Mouse (Mus musculus) layer of hippocampus, adult 9-11 months (tissue): ENCODE data around the gene Cdk15.
A peak's percentile ranks its signal among the peaks of the same experiment; 100 is the strongest.

Experiments used
- DNase-seq: peaks from one replicate; pipeline ENCODE4 v3.0.0; 2022

Gene Cdk15

DNA sequence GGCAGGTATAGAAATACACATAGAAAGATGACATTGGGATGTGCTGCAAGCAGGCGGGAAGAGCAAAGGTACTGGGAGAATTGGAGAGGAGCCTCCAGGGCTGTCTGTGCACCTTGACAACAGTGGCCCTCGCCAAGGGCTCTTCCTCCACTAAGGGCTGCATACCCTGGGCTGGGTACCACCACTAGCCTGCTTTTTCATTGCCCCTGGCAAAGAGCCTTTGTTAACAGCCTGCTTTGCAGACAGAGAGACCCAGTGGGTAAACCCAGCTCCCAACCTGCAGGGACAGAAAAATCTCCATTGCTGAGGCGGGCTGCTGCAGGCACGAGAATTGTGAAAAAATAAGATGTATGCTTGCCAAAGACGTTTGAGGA, 76.7 kb downstream of the Cdk15 start:
- no peak for DNase-seq

DNA sequence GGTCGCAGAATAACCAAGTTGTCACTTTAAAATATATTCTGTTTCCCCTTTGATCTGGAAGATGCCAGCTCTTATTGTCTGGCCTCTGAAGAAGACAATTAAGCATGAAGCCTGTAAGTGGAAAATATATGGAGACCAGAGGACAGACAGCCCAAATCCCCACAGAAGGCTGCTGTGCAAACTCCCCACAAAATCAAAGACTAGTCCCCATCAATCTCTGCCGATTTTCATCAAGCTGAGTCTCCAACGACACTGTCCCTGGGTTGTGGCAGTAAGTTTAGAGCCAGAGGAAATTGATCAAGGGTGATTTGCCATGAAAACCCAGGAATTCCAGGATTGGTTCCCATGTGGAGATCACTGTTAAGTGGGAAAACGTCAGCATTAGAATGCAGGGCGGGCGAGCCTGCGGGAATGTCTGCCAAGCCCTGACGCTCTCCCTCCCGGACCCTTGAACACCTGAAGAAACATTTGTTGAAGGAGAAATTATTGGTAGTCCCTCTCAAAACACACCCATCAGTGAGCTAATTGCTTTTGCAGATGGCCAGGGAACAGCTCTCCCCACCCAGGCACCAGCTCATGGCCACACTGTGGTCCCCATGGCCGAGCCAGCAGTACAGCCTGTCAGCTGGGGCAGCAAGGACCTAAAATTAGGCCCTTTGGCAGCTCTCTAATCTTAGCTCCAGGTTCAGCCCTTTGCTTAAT, 77.3 kb downstream of the Cdk15 start:
- no peak for DNase-seq

DNA sequence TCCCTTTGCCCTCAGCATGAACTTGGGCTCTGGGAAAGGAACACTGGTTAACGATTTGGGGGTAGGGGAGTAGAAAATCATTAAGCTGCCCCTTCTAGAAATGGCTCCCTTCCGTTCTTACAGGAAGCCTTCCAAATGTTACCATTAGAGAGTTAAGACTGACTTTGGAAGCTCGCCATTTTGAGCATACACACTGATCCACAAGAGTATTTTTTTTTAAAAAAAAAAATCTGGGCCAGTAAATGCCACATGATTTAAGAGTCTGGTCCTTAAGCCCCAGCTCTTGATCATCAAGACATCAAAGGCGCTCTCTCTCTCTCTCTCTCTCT, 77.8 kb downstream of the Cdk15 start:
- DNase-seq: no peak

DNA sequence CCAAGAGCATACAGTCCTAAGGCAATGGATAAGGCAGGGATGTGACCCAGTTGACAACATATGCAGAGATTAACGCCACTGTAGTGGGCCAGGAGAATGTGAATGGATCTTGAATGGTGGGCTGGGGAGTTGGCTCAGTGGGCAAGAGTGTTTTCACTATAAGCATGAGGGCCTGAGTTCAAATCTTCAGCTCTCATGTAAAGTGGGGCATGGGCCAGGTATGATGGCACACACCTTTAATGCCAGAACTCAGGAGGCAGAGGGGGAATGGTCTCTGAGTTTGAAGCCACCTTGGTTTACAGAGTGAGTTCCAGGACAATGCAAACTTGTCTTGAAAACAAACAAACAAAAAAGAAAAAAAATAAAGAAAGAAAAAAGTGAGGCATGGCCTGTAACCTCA, 79.5 kb downstream of the Cdk15 start:
- no peak for DNase-seq

DNA sequence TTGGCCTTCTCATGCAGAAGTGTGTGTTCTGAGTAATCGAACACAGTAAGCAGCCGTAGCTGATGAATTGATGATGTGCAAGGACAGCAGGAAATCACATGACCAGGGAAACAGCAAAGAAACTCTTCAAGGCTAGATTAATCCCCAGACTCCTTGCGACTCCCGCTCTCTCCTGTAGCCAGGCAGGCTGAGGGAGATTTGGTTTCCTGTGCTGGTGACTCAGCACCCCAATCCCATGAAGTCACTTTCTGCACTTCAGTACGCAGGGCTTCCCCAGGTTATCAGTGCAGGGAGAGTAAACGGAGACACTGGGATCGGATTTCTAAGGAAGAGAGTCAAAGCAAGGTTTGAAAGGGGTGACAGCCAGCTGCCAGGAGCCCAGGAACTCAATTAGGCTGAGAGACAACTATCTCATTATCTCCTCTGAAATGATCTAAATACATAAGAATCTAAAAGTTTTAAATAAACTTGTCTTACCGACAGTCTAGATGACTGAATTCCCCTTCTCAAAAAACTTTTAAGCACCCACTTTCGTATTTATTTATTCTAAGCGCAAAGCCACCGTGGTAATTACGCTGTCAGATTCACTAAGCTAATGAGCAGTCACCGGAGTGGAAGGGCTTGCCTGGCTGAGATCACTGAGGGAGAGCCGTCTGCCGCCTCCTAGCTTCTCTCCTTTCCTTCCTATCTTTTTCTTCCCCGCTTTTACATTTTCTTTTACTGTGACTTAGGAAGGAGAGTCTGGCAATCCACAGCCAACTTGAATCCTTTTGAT, 84.3 kb downstream of the Cdk15 start:
- no peak for DNase-seq

DNA sequence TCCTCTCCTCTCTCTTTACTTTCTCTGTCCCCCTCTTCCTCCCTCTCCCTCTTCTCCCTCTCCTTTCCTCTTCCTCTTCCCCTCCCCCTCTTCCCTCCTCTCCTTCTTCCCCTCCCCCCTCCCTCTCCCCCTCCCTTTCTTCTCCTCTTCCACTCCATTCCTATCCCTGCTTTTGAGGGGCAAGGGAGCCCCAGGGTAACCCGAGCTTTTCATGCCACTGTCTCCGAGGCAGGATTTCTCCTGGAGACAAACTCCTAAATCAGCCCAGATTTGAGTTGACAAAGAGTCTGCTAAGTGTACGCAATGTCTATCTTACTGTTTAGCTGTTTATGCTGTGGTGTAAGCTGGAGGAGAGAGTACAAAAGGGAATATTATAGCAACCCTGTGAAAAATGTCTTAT, 85.0 kb downstream of the Cdk15 start:
- no peak for DNase-seq

DNA sequence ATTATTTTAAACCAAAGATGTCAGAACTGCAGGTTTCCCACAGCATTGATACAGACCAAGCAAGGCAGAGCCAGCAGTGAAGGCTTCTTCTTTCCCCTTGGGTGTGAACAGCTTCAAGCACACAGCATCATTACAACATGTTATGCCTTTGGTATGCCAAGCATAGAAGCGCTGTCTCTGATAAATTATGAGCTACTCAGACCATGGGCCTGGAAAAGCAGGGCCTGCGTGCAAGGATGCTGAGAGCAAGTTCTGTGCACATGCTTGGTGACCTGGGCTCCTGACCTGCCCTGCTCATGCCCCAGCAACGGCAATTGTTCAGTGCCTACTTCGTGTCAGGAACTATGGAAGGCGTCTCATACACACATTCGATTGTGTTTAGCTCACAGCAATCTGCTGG, 85.4 kb downstream of the Cdk15 start:
- DNase-seq: no peak

DNA sequence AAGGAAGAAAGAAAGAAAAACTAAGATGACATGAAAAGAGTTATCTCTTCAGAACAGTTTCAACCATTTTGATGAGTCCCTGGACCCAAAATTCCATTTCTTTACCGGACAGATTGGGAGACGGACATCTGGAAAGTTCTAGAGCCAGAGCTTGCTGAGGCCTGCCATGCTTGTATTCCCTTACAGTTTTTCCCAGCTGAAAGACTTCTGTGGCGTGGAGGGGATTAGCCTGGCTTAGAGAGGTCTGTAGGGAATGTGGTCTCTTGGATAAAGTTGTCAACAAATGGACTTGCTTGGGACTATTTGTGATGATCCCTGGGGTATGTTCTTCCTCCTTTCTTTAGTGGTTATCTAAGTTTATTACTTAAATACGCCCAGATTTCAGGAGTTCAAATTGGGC, 96.0 kb downstream of the Cdk15 start:
- DNase-seq: no peak

DNA sequence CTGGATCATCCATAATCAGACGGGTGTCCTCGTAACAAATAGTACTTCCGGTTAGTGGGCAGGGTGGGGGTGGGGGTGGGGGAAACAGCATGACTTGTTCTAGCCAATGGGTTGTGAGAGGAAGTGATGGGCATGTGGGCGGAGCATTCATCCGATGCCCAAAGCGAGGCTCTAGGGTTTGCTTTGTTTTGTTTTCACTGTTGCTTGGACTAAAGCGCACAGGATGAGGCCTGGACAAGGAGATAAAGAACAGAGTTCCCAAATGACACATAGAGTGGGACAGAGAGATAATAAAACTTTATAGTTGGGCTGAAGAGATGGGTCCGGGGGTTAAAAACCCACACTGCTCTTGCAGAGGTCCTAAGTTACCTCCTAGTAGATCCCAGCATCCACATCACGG, 98.7 kb downstream of the Cdk15 start:
- DNase-seq: no peak

DNA sequence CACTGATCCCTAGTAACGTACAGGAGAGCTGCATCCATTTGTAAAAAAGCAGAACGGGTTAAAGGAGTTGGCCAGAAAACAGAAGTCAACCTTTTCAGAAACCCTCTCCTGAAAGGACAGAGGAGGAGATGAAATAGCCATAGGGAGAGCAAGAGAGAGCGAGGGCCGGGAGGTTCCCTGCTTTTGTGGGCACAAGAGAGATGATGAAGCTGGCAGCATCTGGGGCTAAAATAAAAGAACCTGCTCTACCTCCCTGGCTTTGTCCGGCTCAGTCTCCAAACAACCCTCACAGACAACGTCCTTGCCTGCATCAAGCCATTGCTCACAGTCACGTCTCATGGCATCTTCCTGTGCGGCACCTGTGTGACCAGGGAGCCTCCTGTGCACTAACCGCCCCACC, 102.4 kb downstream of the Cdk15 start:
- no peak for DNase-seq

DNA sequence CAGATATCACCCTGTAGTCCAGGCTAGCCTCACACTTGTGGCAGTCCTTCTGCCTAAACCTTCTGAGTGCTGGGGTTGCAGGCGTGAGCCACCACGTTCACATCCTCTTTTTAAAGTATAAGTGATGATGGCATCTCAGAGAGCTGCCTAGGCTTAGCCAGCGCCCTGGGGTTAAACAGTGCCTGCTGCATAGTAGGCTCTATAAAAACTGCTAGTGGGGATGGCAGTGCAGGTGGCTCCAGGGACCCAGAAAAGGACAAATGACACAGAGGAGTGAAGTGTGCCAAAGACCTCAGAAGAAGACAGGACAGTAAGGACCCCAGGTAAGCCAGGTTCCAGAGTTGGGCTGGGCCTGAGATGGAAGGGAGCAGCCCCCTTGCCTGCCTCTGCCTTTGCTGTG, 104.1 kb downstream of the Cdk15 start:
- no peak for DNase-seq

DNA sequence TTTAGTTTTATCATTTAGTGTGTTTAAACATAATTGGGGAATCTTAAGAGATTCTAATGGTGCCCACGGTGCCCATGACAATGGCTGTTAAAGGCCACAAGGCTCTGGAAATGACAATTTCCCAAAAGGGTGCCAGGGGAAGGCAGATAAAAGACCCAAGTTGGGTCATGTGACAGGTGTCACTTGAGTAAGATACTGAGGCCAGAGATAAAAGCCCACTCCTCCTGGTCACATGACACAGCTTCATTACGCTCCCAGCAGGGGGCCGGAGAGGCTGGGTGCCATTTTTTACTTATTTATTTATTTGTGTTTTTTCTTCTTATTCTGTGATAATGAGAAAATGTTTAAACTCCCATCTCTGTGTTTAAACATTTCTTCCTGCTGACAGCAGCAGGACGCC, 104.8 kb downstream of the Cdk15 start:
- DNase-seq: no peak

DNA sequence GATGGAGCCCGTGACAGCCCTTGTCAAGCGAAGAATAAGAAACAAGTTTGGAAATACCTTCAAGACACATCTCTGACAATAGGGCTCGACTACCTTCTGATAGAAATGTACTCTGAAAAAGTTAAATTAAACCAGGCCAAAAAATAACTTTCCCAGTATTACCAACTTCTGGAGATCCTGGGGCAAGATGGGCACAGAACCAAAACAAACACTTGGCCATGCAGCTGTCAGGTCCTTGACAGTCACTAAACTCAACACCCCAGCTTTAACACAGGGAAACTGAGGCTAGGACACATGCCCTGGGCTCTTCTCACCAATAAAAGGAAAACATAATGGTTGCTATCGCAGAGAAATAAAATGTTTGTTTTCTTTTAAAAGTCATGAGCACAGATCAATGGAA, 105.3 kb downstream of the Cdk15 start:
- no peak for DNase-seq

DNA sequence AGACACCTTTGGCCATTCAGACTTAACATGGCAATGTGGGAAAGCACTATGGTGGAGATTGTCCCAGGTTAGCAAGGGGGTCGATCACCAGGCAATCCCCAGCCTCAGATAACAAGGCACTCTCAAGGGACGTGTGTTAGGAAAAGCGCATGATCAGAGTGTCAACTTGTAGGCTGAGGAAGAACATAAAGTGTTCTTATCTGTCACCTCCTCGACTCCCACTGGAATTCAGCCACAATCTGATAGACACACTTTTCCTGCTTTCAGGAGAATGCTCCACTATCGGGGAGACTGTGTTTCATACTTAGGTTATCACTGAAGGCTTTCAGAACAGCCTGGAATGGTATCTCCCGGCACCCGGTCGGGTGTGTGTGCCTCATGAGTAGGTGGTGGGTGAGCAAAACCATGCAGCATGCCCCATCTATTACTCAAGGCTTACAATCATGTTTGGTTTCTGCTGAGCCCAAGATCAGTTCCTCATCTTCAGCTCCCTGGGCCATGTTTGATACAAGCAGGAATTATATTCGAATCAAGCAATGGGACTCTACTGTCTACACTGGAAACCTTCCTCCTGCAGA, 107.8 kb downstream of the Cdk15 start:
- no peak for DNase-seq

DNA sequence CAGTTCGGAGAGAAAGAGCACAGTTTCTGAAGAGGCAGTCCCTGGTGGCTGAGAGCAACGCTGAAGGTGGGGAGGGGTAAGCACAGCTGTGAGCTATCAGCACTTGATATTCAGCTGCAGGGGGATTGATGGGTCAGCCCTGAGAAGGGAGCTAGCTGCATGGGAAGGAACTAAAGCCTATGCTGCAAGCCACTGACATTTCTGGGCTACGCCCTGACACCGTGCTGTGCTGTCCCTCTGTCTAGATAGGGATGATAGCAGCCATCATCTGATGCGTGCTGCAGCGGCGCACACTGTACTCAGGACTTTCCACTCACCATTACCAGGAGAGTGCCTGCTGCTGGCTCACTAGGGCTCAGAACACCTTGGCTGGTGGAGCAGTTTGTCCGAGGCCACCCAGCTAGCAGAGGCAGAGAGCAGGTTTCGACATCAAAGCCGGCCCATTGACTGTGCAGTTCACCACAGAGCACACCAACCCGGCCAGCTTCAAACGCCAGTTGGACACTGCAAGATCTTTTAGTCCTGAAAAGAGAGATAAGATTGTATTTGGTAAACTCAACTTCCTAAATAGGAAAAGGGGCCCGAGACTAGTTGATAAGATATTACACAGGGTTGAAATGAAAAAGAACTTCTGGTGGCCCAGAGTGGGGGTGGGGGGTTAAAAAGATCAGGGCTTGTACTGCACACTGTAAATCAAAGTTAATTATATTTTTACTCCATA, 111.4 kb downstream of the Cdk15 start:
- DNase-seq: no peak

DNA sequence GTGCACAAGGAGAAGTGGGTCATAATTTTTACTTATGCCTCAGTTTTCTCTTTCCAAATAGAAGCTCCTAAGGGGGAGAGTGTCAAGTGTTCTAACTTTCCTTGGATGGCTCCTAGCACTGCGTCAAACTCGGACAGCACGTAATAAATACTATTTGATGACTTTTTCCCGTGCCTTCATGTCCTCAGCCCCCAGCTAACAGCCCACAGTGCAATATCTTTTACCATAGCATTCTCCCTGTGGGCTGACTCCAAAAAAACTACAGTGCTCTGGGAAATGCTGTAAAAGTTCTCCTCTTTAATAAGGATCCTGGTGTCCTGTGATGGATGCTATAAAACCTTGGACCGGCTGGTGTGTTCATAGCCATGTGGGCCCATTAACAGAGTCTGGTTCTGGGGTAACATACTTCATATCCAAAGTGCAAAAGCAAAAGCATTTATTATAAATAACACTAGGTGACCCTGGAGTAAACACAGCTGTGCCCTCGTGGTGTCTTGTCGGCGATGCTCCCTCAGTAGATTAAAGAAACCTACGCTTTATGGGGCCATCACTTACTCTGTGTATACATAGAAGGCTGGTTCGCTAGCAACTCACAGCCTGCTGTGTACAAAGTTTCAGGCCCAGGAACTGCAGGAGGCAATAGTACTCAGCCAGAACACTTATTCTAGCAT, 112.1 kb downstream of the Cdk15 start:
- DNase-seq: no peak

DNA sequence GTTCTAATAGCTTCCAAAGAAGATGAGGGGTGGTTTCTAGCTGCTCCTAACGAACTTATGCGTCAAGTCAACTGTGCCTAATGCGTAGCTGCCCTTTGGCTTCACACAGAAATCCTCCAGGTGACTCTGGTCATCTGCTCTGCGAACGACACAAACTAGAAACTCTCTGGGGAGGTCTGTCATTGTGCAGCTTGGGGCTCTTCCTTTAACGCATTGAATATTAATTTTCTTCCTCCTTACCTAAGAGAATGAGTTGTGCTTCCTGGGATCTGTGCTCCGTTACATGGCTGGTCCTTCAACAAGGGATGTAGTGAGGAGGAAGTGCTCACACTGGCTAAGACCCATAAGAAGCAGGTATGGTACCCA, 112.6 kb downstream of the Cdk15 start:
- no peak for DNase-seq

DNA sequence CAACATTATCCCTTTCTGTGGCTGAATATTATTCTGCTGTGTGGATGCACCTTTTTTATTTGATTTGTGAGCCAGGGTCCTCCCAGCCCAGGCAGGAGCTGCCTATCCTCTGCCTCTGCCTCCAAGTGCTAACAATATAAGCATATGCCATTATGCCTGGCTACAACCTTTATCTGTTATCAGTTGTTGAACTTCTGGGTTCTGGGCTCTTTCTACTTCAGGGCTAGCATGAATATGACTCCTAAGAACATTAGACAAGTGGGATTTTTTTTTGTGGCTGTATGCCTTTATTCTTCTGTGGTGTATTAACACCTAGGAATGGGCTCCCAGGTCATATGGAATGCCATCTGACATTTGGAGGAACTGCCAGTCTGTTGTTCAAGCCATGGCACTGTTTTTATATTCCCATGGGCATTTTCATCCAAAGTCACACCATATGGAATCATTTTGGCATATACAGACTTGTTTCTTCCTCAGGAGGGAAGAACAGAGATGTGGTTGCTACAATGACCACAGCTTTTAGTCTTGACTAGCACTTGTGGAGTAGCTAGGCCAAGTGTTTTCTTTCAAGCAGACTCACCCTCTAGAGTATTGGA, 113.7 kb downstream of the Cdk15 start:
- no peak for DNase-seq

DNA sequence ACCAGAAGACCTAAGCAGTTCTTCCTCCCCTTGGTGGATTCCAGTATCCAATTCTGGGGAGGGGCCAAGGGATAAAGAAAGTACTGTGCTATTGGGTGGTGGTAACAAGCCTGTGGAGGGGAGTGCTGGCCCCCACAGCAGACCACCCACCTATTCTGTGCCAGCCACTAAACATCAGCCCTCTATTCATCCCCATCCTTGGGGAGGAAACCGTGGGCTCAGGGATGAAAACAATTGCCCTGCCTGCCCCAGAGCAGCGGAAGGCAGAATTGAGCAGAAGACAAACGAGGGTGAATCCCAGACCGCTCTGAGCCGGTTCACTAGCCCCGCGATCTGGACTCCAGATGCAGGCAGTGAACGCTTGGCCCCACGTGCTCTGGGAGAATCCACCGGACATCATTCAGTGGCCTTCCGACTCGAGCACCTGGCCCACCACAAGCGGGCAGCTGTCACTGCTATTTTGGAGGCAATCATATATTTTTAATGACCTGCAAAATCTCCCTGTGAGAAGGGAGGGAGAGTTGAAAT, 119.4 kb downstream of the Cdk15 start:
- DNase-seq: no peak

DNA sequence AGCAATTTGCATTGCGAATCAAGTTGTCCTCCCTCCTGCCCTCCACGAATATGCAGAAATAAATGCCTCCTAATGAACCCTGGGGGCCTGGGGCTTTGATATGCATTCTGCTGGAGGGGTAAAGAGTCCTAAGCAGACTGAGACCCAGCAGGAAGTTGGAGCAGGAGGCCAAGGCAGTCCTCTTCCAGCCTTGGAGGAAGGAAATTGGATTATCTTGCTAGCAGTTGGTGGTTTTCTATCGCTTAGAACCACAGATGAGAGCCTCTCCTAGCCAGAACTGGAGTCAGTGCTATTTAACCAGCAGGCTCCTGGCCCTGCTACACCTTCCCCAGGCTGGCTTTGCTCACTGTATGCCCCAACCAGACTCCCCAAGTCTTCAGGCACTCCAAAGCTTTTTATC, 119.9 kb downstream of the Cdk15 start:
- DNase-seq: no peak

DNA sequence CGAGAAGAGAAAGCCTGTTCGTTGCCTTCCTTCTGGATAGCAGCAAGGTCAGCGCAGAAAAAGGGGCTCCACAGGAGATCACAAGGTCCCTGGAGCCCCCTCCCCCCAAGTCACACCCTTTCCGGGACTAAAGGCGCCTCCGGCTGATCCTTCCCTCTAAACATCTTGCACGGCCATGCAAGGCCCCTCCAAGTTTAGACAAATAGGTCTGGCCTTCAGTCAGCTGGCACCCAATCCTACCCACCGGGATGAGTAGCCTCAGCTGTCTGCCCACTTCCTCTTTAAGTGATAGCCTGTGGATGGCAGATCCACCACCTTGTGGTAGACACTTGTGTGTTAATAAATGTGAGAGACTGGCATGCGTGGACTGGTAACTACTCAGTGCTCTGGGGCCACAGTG, 120.6 kb downstream of the Cdk15 start:
- no peak for DNase-seq

DNA sequence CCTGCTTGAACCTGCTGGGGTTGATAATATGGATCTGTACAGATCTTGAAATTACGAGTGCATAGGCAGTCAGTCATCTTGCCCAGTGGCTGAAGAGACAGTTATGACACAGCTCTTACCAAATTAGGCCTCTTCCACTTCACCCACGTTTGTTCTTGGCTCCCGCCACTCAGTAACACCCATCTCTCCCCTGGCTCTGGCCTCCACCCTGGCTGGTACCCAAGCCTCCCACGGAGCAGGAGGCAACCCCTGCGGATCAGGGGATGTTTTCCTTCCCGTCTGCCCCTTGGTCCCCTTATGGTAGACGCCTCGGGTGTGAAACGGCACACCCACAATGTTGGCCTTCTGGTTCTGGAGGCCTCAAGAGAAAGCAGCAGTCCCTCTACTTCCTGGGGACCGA, 124.2 kb downstream of the Cdk15 start:
- peak; percentile 27 for DNase-seq

DNA sequence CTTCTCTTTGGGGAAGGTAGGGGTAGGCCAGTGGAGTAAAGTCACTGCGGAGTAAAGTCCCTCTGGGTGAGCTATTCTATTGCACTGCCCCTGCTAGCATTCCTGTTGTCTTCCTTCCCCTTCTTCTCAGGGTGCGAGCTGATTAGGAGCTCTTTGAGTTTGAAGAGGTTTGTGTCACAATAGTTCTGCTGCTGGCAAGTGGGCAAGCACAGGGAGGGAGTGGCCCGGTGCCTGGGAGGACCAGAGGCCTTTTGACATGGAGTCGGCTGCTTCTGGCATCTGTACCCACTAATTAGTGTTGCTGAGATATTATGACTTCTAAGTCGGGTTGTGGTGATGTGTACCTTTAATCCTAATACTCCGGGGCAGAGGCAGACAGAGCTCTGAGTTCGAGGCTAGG, 124.8 kb downstream of the Cdk15 start:
- DNase-seq: no peak
